Mouse (Mus musculus) lung, embryonic 16.5 days (tissue): ENCODE measurements around the gene 4930435E12Rik. TPM values are rescaled to one million over a fixed set of nuclear protein-coding genes. Genes with fewer than 3 reads are reported as not detected.
"Not testable (repeated sequence)": the region's sequence is repeated elsewhere in the genome, so short reads cannot be mapped to it uniquely, and the experiment has no call there.

Experiments used
- ATAC-seq: fragments of 200-750 bp; cut with Nextera tagmentation; 2 replicates; pipeline ENCODE4 v1.8.0; 2017; ENCODE audit warnings: low read depth, mild to moderate bottlenecking, moderate library complexity
- H3K27ac ChIP-seq: fragments of 300-500 bp; sonication (generic); 2 replicates; pipeline ENCODE4 v1.5.1; 2014; ENCODE audit warnings: mild to moderate bottlenecking, control low read depth, low read length
- H3K27me3 ChIP-seq: fragments of 300-500 bp; sonication (generic); 2 replicates; pipeline ENCODE4 v1.6.1; 2014; ENCODE audit warnings: low read depth, low read length, mixed read lengths; ENCODE audit not compliant: control insufficient read depth, insufficient read depth
- H3K36me3 ChIP-seq: fragments of 300-500 bp; sonication (generic); 2 replicates; pipeline ENCODE4 v1.6.1; 2014; ENCODE audit warnings: low read length; ENCODE audit not compliant: control insufficient read depth, insufficient read depth
- H3K4me1 ChIP-seq: fragments of 300-500 bp; sonication (generic); replicated peaks from 2 replicates; pipeline ENCODE4 v1.6.1; 2014; ENCODE audit warnings: low read length, mixed read lengths; ENCODE audit not compliant: control insufficient read depth, insufficient read depth
- H3K4me2 ChIP-seq: fragments of 300-500 bp; sonication (generic); 2 replicates; pipeline ENCODE4 v1.6.1; 2014; ENCODE audit warnings: low read depth, low read length, control low read depth
- H3K4me3 ChIP-seq: fragments of 300-500 bp; sonication (generic); 2 replicates; pipeline ENCODE4 v1.5.1; 2014; ENCODE audit warnings: mild to moderate bottlenecking, low read length, control low read depth
- H3K9ac ChIP-seq: fragments of 300-500 bp; sonication (generic); 2 replicates; pipeline ENCODE4 v1.6.1; 2014; ENCODE audit warnings: low read length, control low read depth
- H3K9me3 ChIP-seq: fragments of 300-500 bp; sonication (generic); 2 replicates; pipeline ENCODE4 v1.6.1; 2016; ENCODE audit warnings: low read length; ENCODE audit not compliant: control insufficient read depth
- WGBS: fragments of 180-500 bp; shearing (Covaris S2); extraction: QIAGEN DNeasy Blood & Tissue Kit; methylation state at CpG from one replicate; pipeline ENCODE4 v1.1.7; 2014; 5-methylcytosine and 5-hydroxymethylcytosine counted together
- polyA plus RNA-seq: library from polyadenylated mRNA; unstranded; fragments of >200 nt; fragmentation: Nextera tagmentation; extraction: Ambion mirVana; gene quantifications from 2 replicates; pipeline ENCODE4 v1.2.1, GENCODE M21; 2015

4930435E12Rik gene
- polyA plus RNA-seq, result not detected in 2 replicates

- no peak for ATAC-seq
- H3K9me3 ChIP-seq, result no peaks in the 10 kb centered on the region
- H3K27me3 ChIP-seq, result no peaks in the 10 kb centered on the region
- H3K9ac ChIP-seq, result no peak within 1 kb of the TSS
- H3K27ac ChIP-seq, result no peak within 1 kb of the TSS
- H3K4me3 ChIP-seq, result no peak within 1 kb of the TSS
- H3K4me2 ChIP-seq, result no peak within 1 kb of the TSS
- WGBS, result 82% methylated on average over 3 of the region's 3 CpGs
- H3K36me3 ChIP-seq, result no peaks in the 10 kb centered on the region
- H3K4me1 ChIP-seq, result no peaks in the 10 kb centered on the region
These were observed at the start of gene 4930435E12Rik for GRCm38 (mm10) chr16:38828649-38829048. Gene 4930435E12Rik (minus strand): TSS chr16:38828749.

- WGBS, result 27% methylated on average over 4 of the region's 4 CpGs
- no peaks in the 10 kb centered on the region for H3K36me3 ChIP-seq
- H3K27me3 ChIP-seq, result no peaks in the 10 kb centered on the region
- H3K4me1 ChIP-seq, result no peaks in the 10 kb centered on the region
- no peak overlapping the region for H3K27ac ChIP-seq
- H3K9ac ChIP-seq, result no peak overlapping the region
- H3K4me3 ChIP-seq, result no peak overlapping the region
- no peaks in the 10 kb centered on the region for H3K9me3 ChIP-seq
- ATAC-seq, result no peak
- H3K4me2 ChIP-seq, result no peak overlapping the region
These were observed 45.9 kb upstream of the 4930435E12Rik start for GRCm38 (mm10) chr16:38874481-38874880.

- no peak overlapping the region for H3K27ac ChIP-seq
- ATAC-seq, result no peak
- 52% methylated on average over 4 of the region's 4 CpGs for WGBS
- no peaks in the 10 kb centered on the region for H3K36me3 ChIP-seq
- H3K9ac ChIP-seq, result no peak overlapping the region
- no peaks in the 10 kb centered on the region for H3K9me3 ChIP-seq
- no peak overlapping the region for H3K4me3 ChIP-seq
- H3K4me2 ChIP-seq, result no peak overlapping the region
- H3K27me3 ChIP-seq, result no peaks in the 10 kb centered on the region
- H3K4me1 ChIP-seq, result no peaks in the 10 kb centered on the region
These were observed 44.7 kb upstream of the 4930435E12Rik start for GRCm38 (mm10) chr16:38873231-38873630.

GRCm38 (mm10) chr16:38864358-38864757, 35.8 kb upstream of the 4930435E12Rik start:
- ATAC-seq, result no peak
- no peaks in the 10 kb centered on the region for H3K36me3 ChIP-seq
- H3K27ac ChIP-seq, result no peak overlapping the region
- H3K27me3 ChIP-seq, result no peaks in the 10 kb centered on the region
- H3K9me3 ChIP-seq, result no peaks in the 10 kb centered on the region
- H3K4me3 ChIP-seq, result no peak overlapping the region
- no peak overlapping the region for H3K9ac ChIP-seq
- 57% methylated on average over 5 of the region's 5 CpGs for WGBS
- no peaks in the 10 kb centered on the region for H3K4me1 ChIP-seq
- H3K4me2 ChIP-seq, result no peak overlapping the region

- Histone ChIP-seq H3K4me1 (no peaks in the 10 kb centered on the region), H3K27me3 (no peaks in the 10 kb centered on the region), H3K9me3 (no peaks in the 10 kb centered on the region), H3K36me3 (no peaks in the 10 kb centered on the region), H3K4me2 (no peak overlapping the region), H3K4me3 (no peak overlapping the region), H3K9ac (no peak overlapping the region), H3K27ac (no peak overlapping the region)
- WGBS, result 74% methylated on average over 6 of the region's 6 CpGs
- no peak for ATAC-seq
These were observed 32.0 kb upstream of the 4930435E12Rik start for GRCm38 (mm10) chr16:38860548-38860947.

GRCm38 (mm10) chr16:38858120-38858749, 29.7 kb upstream of the 4930435E12Rik start:
- Histone ChIP-seq H3K4me2 (no peak overlapping the region; the same call in 1 of the 2 replicates), H3K9me3 (no peaks in the 10 kb centered on the region), H3K4me3 (no peak overlapping the region), H3K27me3 (no peaks in the 10 kb centered on the region), H3K4me1 (no peaks in the 10 kb centered on the region), H3K36me3 (no peaks in the 10 kb centered on the region), H3K9ac (no peak overlapping the region), H3K27ac (no peak overlapping the region)
- 21% methylated on average over 8 of the region's 8 CpGs for WGBS
- ATAC-seq, result no peak

GRCm38 (mm10) chr16:38812521-38812920, 16.0 kb downstream of the 4930435E12Rik start:
- H3K27ac ChIP-seq, result no peak overlapping the region
- 24% methylated on average over 8 of the region's 8 CpGs for WGBS
- ATAC-seq, result no peak
- H3K4me2 ChIP-seq, result no peak overlapping the region
- no peaks in the 10 kb centered on the region for H3K9me3 ChIP-seq
- no peaks in the 10 kb centered on the region for H3K36me3 ChIP-seq
- H3K27me3 ChIP-seq, result no peaks in the 10 kb centered on the region
- H3K4me3 ChIP-seq, result no peak overlapping the region
- H3K4me1 ChIP-seq, result peaks cover 6% of the 10 kb centered on the region
- no peak overlapping the region for H3K9ac ChIP-seq

- no peak for ATAC-seq
- no peak overlapping the region for H3K9ac ChIP-seq
- H3K4me1 ChIP-seq, result no peaks in the 10 kb centered on the region
- H3K4me2 ChIP-seq, result no peak overlapping the region
- no peaks in the 10 kb centered on the region for H3K9me3 ChIP-seq
- H3K27me3 ChIP-seq, result no peaks in the 10 kb centered on the region
- H3K36me3 ChIP-seq, result no peaks in the 10 kb centered on the region
- WGBS, result 51% methylated on average over 5 of the region's 5 CpGs
- H3K4me3 ChIP-seq, result no peak overlapping the region
- H3K27ac ChIP-seq, result no peak overlapping the region
These were observed 18.4 kb downstream of the 4930435E12Rik start for GRCm38 (mm10) chr16:38810196-38810595.

GRCm38 (mm10) chr16:38807796-38808195, 20.8 kb downstream of the 4930435E12Rik start:
- H3K27ac ChIP-seq, H3K36me3 ChIP-seq, H3K27me3 ChIP-seq, H3K4me1 ChIP-seq, H3K9ac ChIP-seq, H3K9me3 ChIP-seq, ATAC-seq, H3K4me2 ChIP-seq, H3K4me3 ChIP-seq: not testable (repeated sequence)
- WGBS, result 94% methylated on average over 5 of the region's 5 CpGs
